Mouse (Mus musculus) liver, embryonic 14 days (tissue): Measurements from ENCODE around the gene BC016579. TPM values are rescaled to one million over a fixed set of nuclear protein-coding genes. Genes with fewer than 3 reads are reported as not detected.

Source experiments
- polyA plus RNA-seq: library from polyadenylated mRNA; depleted of rRNA; stranded (reverse); fragments of >200 nt; gene quantifications from 2 replicates; pipeline ENCODE4 v1.2.3, GENCODE M21; 2012; rRNA removed

The BC016579 gene
- 0.17 and 0.19 TPM in 2 replicates for polyA plus RNA-seq

DNA sequence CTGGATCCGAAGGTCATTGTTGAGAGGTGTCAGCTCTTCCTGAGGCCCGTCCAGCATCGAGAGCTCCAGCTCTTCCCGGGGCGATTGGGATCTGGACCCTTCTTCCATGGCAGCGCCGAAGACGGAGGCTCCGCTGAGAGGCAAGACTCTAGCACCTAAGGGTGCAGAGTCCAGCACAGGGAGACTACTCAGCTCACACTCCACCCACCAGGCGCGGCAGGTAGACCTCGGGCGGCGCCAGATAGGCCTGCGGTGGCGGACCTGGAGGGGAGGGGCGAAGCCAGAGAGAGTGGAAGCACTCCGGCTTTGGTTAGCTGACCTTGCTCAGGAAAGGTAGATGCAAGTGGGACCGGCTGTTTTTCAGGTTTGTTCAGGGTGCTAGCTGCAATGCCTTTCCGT, at the start of gene BC016579:
Gene BC016579 (minus strand): TSS at position 135 of the 399 bp plus-strand sequence.

DNA sequence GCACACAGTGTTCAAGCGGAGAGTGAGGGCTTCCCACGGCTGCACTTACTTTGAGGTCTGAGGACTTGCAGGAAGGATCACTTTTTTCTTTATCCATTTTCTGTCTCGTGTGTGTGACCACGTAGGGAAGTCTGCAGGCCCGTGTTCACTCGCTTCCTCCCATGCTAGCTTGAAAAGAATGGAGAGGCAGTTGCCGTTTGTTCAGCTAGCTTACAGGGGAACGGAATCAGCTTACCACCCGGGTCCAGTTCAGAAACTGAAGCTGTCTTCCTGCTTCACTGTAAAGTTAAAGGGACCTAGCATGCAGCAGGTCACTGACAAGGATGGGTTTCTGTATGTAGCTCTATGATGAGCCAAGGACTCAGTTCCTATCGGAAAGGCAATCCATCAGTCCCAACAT, 39.7 kb upstream of the BC016579 start, which contains the start of gene Tmprss7:
Gene Tmprss7 (minus strand): TSS at position 101 of the 400 bp plus-strand sequence.

DNA sequence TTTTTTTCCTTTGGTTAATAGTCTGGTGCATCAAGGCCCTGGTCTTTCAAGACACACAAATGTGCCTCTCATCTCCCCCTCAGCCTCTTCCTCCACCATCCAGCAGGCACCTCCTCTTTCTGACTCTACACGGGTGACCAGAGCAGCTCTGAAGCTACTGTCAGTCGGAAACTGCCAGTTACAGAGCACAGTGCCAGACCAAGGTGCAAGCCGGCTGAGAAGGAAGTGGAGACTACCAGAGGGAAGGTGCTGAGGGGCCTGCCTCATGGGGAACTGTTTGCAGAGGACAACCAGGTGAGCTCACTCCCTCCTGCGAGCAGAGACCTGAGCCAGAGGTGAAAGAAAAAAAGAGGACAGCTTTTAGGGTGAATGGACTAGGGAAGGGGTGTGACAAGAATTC, 43.6 kb downstream of the BC016579 start, which contains the start of gene Gcsam:
Gene Gcsam (plus strand): TSS at position 114 of the 400 bp plus-strand sequence.

Other genes starting within 250 kb of the BC016579 start
- 0.36 and 0.40 TPM in 2 replicates for gene Cd200, start 245.0 kb downstream of the BC016579 start, polyA plus RNA-seq
- 0.01 and 0.02 TPM in 2 replicates for gene Gm609, start 161.1 kb downstream of the BC016579 start, polyA plus RNA-seq
- gene Gm17783, start 122.0 kb downstream of the BC016579 start, polyA plus RNA-seq, result not detected in 2 replicates
- gene Slc9c1, start 118.8 kb downstream of the BC016579 start, polyA plus RNA-seq, result 0.01 TPM in 1 of 2 replicates, not detected in the other
- gene Gcsam, start 43.7 kb downstream of the BC016579 start, polyA plus RNA-seq, result 0.89 and 0.92 TPM in 2 replicates
- 0.23 and 0.31 TPM in 2 replicates for gene Tmprss7, start 39.6 kb upstream of the BC016579 start, polyA plus RNA-seq
- 0.38 and 0.45 TPM in 2 replicates for gene Tagln3, start 70.5 kb upstream of the BC016579 start, polyA plus RNA-seq
- 9.9 and 10.7 TPM in 2 replicates for gene Abhd10, start 88.9 kb upstream of the BC016579 start, polyA plus RNA-seq